Mouse (Mus musculus): ENCODE data around the gene Ppard.
A peak's percentile ranks its signal among the peaks of the same experiment; 100 is the strongest.

The Ppard gene

GRCm38 (mm10) chr17:28317725-28318124 is 85.2 kb downstream of the Ppard start:
- no peak for DNase-seq

- peak; percentile 89 for DNase-seq
Observed at GRCm38 (mm10) chr17:28321700-28322099, 89.2 kb downstream of the Ppard start.

DNA sequence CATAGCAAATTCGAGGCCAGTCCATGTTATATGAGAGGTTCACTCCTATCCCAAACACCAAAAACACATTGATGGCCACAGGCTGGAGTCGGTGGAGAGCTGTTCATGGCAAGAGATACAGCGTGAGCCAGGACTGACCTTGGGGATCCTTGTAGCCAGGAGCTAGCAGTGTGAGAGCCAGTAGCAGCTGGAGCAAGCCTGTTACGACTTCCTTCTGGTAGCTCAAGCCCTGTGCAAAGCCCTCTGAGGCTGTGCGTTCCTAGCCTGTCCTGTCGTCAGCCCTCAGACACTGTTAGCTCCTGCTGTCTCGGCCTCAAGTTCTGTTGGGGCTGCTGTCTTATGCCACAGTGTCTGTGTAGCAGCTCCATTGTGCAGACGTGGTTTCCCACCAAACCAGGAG is 91.3 kb downstream of the Ppard start:
- peak; percentile 92 for DNase-seq

- peak; percentile 85 for DNase-seq
Observed at GRCm38 (mm10) chr17:28324416-28324815, 91.9 kb downstream of the Ppard start.

- DNase-seq = peak; percentile 93
Observed at GRCm38 (mm10) chr17:28325751-28326150, 93.3 kb downstream of the Ppard start.

DNA sequence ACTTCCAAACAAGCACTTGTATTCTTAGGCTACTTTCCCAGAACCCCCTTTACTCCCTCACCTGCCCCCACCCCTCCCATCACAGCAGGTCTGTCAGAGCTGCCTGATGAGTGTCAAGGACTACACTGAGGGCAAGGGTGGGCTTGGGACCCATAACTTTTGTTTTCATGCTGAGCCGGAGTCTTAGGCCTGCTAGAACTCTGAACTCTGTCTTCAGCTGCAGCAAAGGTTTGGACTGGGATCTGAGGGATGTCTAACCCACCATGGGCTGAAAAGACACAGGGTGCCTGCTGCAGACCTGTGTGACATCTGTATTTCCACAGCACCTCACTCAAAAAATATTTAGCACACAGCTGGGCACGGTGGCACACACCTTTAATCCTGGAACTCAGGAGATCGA is 94.5 kb downstream of the Ppard start:
- peak; percentile 91 for DNase-seq

DNA sequence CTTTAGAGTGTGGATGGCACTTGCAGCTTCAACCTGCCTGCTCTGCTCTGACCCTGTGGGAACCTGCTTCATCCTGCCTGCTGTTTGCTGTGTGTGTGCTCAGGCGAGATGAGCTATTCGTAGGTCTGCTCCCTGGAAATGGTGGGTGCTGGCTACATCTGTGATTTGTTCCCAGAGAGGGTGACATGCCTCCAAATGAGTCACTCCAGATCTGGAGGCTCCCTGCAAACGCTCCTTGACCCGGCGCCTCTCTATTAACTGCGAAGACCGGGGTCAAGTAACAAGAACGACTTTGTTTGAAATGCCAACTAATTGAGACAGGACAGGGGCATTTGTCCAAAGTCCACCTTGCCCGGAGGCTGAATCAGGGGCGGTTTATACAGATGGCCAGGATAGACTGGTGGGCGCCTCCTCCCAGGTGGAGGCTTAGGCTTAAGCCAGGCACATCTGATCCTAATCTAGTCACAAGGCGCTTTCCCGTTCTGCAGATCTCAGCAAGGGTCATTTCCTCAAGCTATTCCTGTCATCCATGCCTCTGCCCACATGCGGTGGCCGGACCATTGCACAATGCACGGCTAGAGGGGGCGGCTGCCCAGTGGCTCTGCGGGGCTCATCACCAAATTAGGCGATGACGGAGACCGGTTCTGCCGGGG is 95.3 kb downstream of the Ppard start:
- DNase-seq = no peak

- peak; percentile 99 for DNase-seq
Observed at GRCm38 (mm10) chr17:28328366-28328928, 95.9 kb downstream of the Ppard start, which contains the start of gene Rpl10a. Gene Rpl10a, plus strand, starts transcription at chr17:28328471.

- DNase-seq = no peak
Observed at GRCm38 (mm10) chr17:28328946-28329345, 96.4 kb downstream of the Ppard start.

DNA sequence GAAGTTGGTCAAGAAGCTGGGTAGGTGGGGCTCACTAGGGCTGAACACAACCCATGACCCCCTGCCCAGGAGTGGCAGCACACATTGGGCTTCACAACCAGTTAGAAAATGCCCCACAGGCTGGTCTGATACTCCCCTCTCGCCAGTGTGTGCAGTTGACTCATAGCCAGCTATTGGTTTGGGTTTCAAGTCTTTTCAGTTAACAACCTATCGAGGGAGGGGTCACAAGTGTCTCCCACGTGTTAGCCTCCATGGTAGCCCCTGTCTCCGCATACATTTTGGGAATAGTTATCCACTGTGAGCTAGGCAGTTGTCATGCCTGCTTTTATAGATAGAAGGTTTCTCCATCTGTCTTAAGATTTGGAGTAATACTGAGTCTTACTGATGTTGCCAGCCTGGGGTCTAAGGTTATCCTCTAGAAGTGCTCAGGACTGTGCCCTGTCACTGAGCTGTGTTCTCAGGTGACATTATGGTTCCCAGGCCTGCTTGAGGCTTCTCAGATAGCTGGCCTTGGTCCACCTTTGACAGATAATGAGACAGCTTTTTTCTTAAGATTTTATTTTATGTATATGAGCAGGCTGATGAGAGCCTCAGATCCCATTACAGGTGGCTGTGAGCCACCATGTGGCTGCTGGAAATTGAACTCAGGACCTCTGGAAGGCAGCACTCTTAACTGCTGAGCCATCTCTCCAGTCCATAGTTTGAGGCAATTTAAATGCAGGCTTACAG is 97.2 kb downstream of the Ppard start:
- peak; percentile 82 for DNase-seq

GRCm38 (mm10) chr17:28330232-28330546 is 97.7 kb downstream of the Ppard start:
- no peak for DNase-seq

DNA sequence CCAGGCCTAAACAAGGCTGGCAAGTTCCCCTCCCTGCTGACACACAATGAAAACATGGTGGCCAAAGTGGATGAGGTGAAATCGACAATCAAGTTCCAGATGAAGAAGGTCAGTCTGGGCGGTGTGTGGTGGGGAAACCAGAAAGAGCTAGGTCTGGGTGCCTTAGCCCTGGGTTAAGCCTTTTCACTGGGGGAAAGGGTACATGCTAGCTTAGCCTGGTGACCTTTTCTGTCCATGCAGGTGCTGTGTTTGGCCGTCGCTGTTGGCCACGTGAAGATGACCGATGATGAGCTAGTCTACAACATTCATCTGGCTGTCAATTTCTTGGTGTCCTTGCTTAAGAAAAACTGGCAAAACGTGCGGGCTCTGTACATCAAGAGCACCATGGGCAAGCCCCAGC is 98.1 kb downstream of the Ppard start:
- DNase-seq = peak; percentile 89

GRCm38 (mm10) chr17:28331241-28332112 is 99.0 kb downstream of the Ppard start:
- DNase-seq = peak; percentile 90

GRCm38 (mm10) chr17:28332113-28332914 is 99.8 kb downstream of the Ppard start:
- DNase-seq = peak; percentile 90

GRCm38 (mm10) chr17:28332915-28333546 is 100.5 kb downstream of the Ppard start:
- peak; percentile 92 for DNase-seq

GRCm38 (mm10) chr17:28335267-28335666 is 102.8 kb downstream of the Ppard start:
- DNase-seq = peak; percentile 90

DNA sequence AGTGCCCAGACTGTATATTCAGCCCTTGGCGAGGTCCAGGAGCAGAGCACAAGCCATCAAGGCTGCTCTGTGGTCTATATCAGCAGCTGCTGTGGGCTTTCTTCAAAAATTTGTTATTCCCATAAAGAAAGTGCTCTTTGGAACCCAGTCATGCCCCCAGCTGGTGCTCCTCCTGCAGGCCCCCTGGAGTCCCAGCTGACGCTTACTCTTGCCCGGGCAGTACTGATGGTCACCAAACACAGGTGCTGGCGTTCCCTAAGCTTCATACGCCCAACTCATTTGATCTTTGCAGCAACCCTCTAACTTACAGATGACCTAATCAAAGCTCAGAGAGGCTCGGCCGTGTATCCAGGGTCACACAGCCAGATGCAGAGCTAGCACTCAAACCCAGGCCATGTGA is 105.0 kb downstream of the Ppard start:
- no peak for DNase-seq

DNA sequence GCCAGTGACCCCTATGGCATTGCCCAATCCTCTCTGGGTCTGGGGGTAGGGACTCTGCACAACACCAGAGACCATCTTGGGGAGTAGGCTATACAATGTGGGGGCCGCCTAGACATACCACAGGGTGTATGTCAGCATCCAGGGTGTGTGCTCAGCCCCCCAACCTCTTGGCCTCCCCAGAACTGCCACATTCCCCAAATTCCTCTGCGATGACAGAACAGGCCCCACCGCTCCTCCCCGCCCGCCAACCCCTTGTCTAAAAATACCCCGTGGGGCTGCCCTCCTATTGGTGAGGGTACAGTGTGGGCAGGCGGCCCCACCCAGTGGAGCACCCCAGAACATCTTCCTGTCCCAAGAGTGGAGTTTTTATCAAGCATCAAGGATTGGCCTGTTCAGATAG is 108.1 kb downstream of the Ppard start:
- peak; percentile 93 for DNase-seq

DNA sequence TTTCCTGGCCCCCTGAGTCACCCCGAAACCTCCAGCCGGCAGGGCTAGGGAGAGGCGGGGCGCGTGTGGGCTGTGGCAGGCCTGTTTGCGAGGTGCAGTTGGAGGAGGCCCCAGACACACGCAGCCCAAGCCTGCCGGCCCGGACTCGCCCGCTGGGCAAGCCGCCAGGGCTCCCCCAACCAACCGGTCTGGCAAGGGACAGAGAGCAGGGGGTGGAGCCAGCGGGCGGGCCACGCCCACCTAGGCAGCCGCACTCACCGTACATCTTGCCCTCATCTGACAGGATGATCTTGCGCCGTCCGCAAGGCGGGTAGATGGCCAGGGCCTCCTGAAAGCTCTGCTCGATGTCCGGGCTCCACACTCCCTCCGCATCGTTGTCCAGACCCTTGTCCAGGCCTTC is 108.6 kb downstream of the Ppard start:
- peak; percentile 98 for DNase-seq

- DNase-seq = peak; percentile 96
Observed at GRCm38 (mm10) chr17:28344050-28344607, 111.6 kb downstream of the Ppard start.

GRCm38 (mm10) chr17:28344670-28345069 is 112.2 kb downstream of the Ppard start:
- DNase-seq = peak; percentile 92
